Comparison of ENCODE assay signal across 9 mouse cellular contexts in genomic region chr15:82340414-82341035, GRCm38 (mm10). TPM values are rescaled to one million over a fixed set of nuclear protein-coding genes. Genes with fewer than 3 reads are reported as not detected.
DNase-seq lines count a peak whose midpoint lies in the region; ATAC-seq and TF ChIP-seq lines count a peak whose summit lies in the region.
"Had no signal": no experiment of that assay in that cellular context is flagged by ENCODE, and none has a peak within 500 bp of the region (broad histone marks: within the 10 kb centered on the region; RNA-seq: fewer than 3 reads in every experiment).

No protein-coding gene starts in this region.

- TF ChIP-seq CTCF in liver, adult 2 months (IDR thresholded peaks at IDR 0.05; ENCODE audit: low read depth, low read length) = no peak
- TF ChIP-seq CTCF in stomach, postnatal 0 days (IDR thresholded peaks at IDR 0.05; ENCODE audit: low read depth) = no peak

- no peak overlapping the region for H3K27ac ChIP-seq in forebrain, embryonic 11.5 days (ENCODE audit: low read depth, low read length)
- H3K27ac ChIP-seq in liver, adult 2 months (replicated peaks; ENCODE audit: insufficient read depth, low read depth, low read length) = no peak overlapping the region
- H3K27ac ChIP-seq in stomach, postnatal 0 days (replicated peaks) = peak overlapping the region; percentile 91

- peaks cover 9% of the 10 kb centered on the region; the same call in 1 of the 2 replicates for H3K27me3 ChIP-seq in forebrain, embryonic 11.5 days (ENCODE audit: control insufficient read depth, insufficient read depth, low read length)
- no peaks in the 10 kb centered on the region for H3K27me3 ChIP-seq in liver, adult 2 months (ENCODE audit: control insufficient read depth, insufficient read depth, low read length)
- no peaks in the 10 kb centered on the region for H3K27me3 ChIP-seq in stomach, postnatal 0 days (ENCODE audit: control insufficient read depth, insufficient read depth, low read length)

- H3K9ac ChIP-seq in forebrain, embryonic 11.5 days (ENCODE audit: low read length) = peak overlapping the region; percentile 60
- H3K9ac ChIP-seq in liver, adult 2 months (ENCODE audit: low read depth, low read length) = peak overlapping the region; percentile 63
- H3K9ac ChIP-seq in stomach, postnatal 0 days (ENCODE audit: low read length) = peak overlapping the region; percentile 83

- peaks cover 11% of the 10 kb centered on the region; the same call in 1 of the 2 replicates for H3K4me1 ChIP-seq in forebrain, embryonic 11.5 days (replicated peaks; ENCODE audit: control insufficient read depth, insufficient read depth, low read length)
- H3K4me1 ChIP-seq in liver, adult 2 months (ENCODE audit: control insufficient read depth, insufficient read depth, low read length) = peaks cover 4% of the 10 kb centered on the region; the same call in 1 of the 2 replicates
- peaks cover 6% of the 10 kb centered on the region for H3K4me1 ChIP-seq in stomach, postnatal 0 days (replicated peaks; ENCODE audit: control insufficient read depth, insufficient read depth)

- H3K79me2 ChIP-seq in liver, adult 2 months (ENCODE audit: control insufficient read depth, insufficient read depth, low read length) = no peaks in the 10 kb centered on the region

- H3K4me2 ChIP-seq in forebrain, embryonic 11.5 days (ENCODE audit: low read depth, low read length, severe bottlenecking) = peak overlapping the region; percentile 47
- H3K4me2 ChIP-seq in stomach, postnatal 0 days (replicated peaks; ENCODE audit: low read depth) = peak overlapping the region; percentile 92

- no peaks in the 10 kb centered on the region for H3K9me3 ChIP-seq in forebrain, embryonic 11.5 days (ENCODE audit: control insufficient read depth, low read length)
- no peaks in the 10 kb centered on the region for H3K9me3 ChIP-seq in stomach, postnatal 0 days (ENCODE audit: control insufficient read depth, low read length)

- ATAC-seq in forebrain, embryonic 11.5 days (replicated peaks; ENCODE audit: low FRiP score) = no peak
- ATAC-seq in stomach, postnatal 0 days (ENCODE audit: low FRiP score, low TSS enrichment) = no peak

- WGBS in forebrain, embryonic 11.5 days = 39% methylated on average over 21 of the region's 21 CpGs
- 55% methylated on average over 21 of the region's 21 CpGs for WGBS in liver, adult 2 months
- 31% methylated on average over 20 of the region's 21 CpGs for WGBS in stomach, postnatal 0 days

- no peaks in the 10 kb centered on the region for H3K36me3 ChIP-seq in forebrain, embryonic 11.5 days (ENCODE audit: control insufficient read depth, insufficient read depth, low read length)
- no peaks in the 10 kb centered on the region for H3K36me3 ChIP-seq in liver, adult 2 months (ENCODE audit: control insufficient read depth, insufficient read depth, low read length)
- peaks cover 6% of the 10 kb centered on the region; the same call in 1 of the 2 replicates for H3K36me3 ChIP-seq in stomach, postnatal 0 days (ENCODE audit: control insufficient read depth, insufficient read depth, low read length)

- DNase-seq in spleen, postnatal 4 days (ENCODE audit: low spot score in 2 of 2) = peak; percentile 55 to 77
- no peak for DNase-seq in spleen, postnatal 14 days (ENCODE audit: low spot score in 2 of 2)
- no peak for DNase-seq in forebrain, embryonic 11.5 days (ENCODE audit: low spot score)
- DNase-seq in liver, adult 2 months (ENCODE audit: extremely low read depth, low read depth, low spot score) = no peak
- DNase-seq in stomach, postnatal 0 days (ENCODE audit: low spot score) = no peak
- DNase-seq in retina, embryonic 14.5 days (ENCODE audit: low spot score) = no peak
- DNase-seq in ovary, postnatal 14 days (ENCODE audit: low spot score) = no peak
- no peak for DNase-seq in kidney, adult 11 months

- TF ChIP-seq POLR2A in liver, adult 2 months (IDR thresholded peaks at IDR 0.05; ENCODE audit: extremely low read depth, insufficient read depth, low read length) = no peak

- no peak for TF ChIP-seq EP300 in stomach, postnatal 0 days (optimal IDR thresholded peaks at IDR 0.05)

- peak overlapping the region; percentile 30 for H3K4me3 ChIP-seq in forebrain, embryonic 11.5 days (ENCODE audit: low read depth, low read length)
- H3K4me3 ChIP-seq in liver, adult 2 months (ENCODE audit: insufficient read depth, low read depth, low read length) = peak overlapping the region; percentile 51; the same call in 1 of the 2 replicates
- peak overlapping the region; percentile 56 for H3K4me3 ChIP-seq in stomach, postnatal 0 days (ENCODE audit: low read depth, low read length)
- H3K4me3 ChIP-seq: myocyte had no signal

RNA-seq across cellular contexts. Expression of gene Smdt1, which starts 1.8 kb away (rescaled TPM):
- polyA plus RNA-seq in forebrain, embryonic 11.5 days (2014; fragmentation: Nextera tagmentation; extraction: Ambion mirVana) = 236 and 244 TPM in 2 replicates
- 137 and 141 TPM in 2 replicates for total RNA-seq in liver, adult 2 months (2014; rRNA removed)
- polyA plus RNA-seq in liver, adult 2 months (2012; rRNA removed) = 165 and 186 TPM in 2 replicates
- 286 and 296 TPM in 2 replicates for polyA plus RNA-seq in stomach, postnatal 0 days (2015; fragmentation: Nextera tagmentation; extraction: Ambion mirVana)

RNA-seq across cellular contexts. Expression of gene Pheta2, which starts 1.8 kb away (rescaled TPM):
- 5.0 and 5.4 TPM in 2 replicates for polyA plus RNA-seq in forebrain, embryonic 11.5 days (2014; fragmentation: Nextera tagmentation; extraction: Ambion mirVana)
- 0.09 and 0.54 TPM in 2 replicates for total RNA-seq in liver, adult 2 months (2014; rRNA removed)
- 0.10 and 0.19 TPM in 2 replicates for polyA plus RNA-seq in liver, adult 2 months (2012; rRNA removed)
- polyA plus RNA-seq in stomach, postnatal 0 days (2015; fragmentation: Nextera tagmentation; extraction: Ambion mirVana) = 6.2 and 6.3 TPM in 2 replicates

RNA-seq across cellular contexts. Expression of gene Naga, which starts 1.8 kb away (rescaled TPM):
- polyA plus RNA-seq in forebrain, embryonic 11.5 days (2014; fragmentation: Nextera tagmentation; extraction: Ambion mirVana) = 23.5 and 24.9 TPM in 2 replicates
- 29.6 and 30.1 TPM in 2 replicates for total RNA-seq in liver, adult 2 months (2014; rRNA removed)
- polyA plus RNA-seq in liver, adult 2 months (2012; rRNA removed) = 61.9 and 67.0 TPM in 2 replicates
- polyA plus RNA-seq in stomach, postnatal 0 days (2015; fragmentation: Nextera tagmentation; extraction: Ambion mirVana) = 83.1 and 88.9 TPM in 2 replicates

RNA-seq across cellular contexts. Expression of gene Ndufa6, which starts 13.6 kb away (rescaled TPM):
- polyA plus RNA-seq in forebrain, embryonic 11.5 days (2014; fragmentation: Nextera tagmentation; extraction: Ambion mirVana) = 251 and 275 TPM in 2 replicates
- 931 and 1,175 TPM in 2 replicates for total RNA-seq in liver, adult 2 months (2014; rRNA removed)
- 441 and 456 TPM in 2 replicates for polyA plus RNA-seq in liver, adult 2 months (2012; rRNA removed)
- polyA plus RNA-seq in stomach, postnatal 0 days (2015; fragmentation: Nextera tagmentation; extraction: Ambion mirVana) = 514 and 516 TPM in 2 replicates

RNA-seq across cellular contexts. Expression of gene Cyp2d22, which starts 39.5 kb away (rescaled TPM):
- 2.5 and 3.6 TPM in 2 replicates for polyA plus RNA-seq in forebrain, embryonic 11.5 days (2014; fragmentation: Nextera tagmentation; extraction: Ambion mirVana)
- 83.3 and 105 TPM in 2 replicates for total RNA-seq in liver, adult 2 months (2014; rRNA removed)
- 316 and 337 TPM in 2 replicates for polyA plus RNA-seq in liver, adult 2 months (2012; rRNA removed)
- 5.5 TPM in 2 replicates for polyA plus RNA-seq in stomach, postnatal 0 days (2015; fragmentation: Nextera tagmentation; extraction: Ambion mirVana)

Comparison
In these comparisons a context has a peak if more than half of its experiments do, and no peak if none do; other contexts are left out.
1. DNase-seq: peak in spleen, postnatal 4 days (2 of 2); none in spleen, postnatal 14 days (0 of 2), forebrain, embryonic 11.5 days (single experiment), liver, adult 2 months (single experiment), stomach, postnatal 0 days (single experiment), retina, embryonic 14.5 days (single experiment), ovary, postnatal 14 days (single experiment) and kidney, adult 11 months (single experiment).
2. Peak in every context shown above with its lines, with median percentiles within 50 percentile points of each other: H3K4me3 ChIP-seq and H3K9ac ChIP-seq.